Mouse (Mus musculus) cortical plate, adult 2 months (tissue): ENCODE results near the gene Dedd.

Experiments
- CTCF ChIP-seq: fragments of 200-500 bp; IDR thresholded peaks from 2 replicates; pipeline ENCODE4 v1.5.1; 2011; ENCODE audit warnings: mild to moderate bottlenecking, control low read depth, low read length; ENCODE audit not compliant: insufficient read depth; ENCODE audit errors: extremely low read depth
- POLR2A ChIP-seq: fragments of 200-500 bp; IDR thresholded peaks from 2 replicates; pipeline ENCODE4 v1.6.1; 2011; ENCODE audit warnings: mild to moderate bottlenecking, low read length, control low read depth; ENCODE audit not compliant: insufficient read depth; ENCODE audit errors: extremely low read depth

- TF ChIP-seq POLR2A: no peak
- no peak for TF ChIP-seq CTCF
These were observed 56.2 kb downstream of the Dedd start for GRCm38 (mm10) chr1:171385171-171385570.
